Mouse (Mus musculus): Measurements from ENCODE around the gene Specc1. TPM values are rescaled to one million over a fixed set of nuclear protein-coding genes. Genes with fewer than 3 reads are reported as not detected.

Gene Specc1
- polyA plus RNA-seq, 1 experiment from 2014 or later = 17.1 TPM

DNA sequence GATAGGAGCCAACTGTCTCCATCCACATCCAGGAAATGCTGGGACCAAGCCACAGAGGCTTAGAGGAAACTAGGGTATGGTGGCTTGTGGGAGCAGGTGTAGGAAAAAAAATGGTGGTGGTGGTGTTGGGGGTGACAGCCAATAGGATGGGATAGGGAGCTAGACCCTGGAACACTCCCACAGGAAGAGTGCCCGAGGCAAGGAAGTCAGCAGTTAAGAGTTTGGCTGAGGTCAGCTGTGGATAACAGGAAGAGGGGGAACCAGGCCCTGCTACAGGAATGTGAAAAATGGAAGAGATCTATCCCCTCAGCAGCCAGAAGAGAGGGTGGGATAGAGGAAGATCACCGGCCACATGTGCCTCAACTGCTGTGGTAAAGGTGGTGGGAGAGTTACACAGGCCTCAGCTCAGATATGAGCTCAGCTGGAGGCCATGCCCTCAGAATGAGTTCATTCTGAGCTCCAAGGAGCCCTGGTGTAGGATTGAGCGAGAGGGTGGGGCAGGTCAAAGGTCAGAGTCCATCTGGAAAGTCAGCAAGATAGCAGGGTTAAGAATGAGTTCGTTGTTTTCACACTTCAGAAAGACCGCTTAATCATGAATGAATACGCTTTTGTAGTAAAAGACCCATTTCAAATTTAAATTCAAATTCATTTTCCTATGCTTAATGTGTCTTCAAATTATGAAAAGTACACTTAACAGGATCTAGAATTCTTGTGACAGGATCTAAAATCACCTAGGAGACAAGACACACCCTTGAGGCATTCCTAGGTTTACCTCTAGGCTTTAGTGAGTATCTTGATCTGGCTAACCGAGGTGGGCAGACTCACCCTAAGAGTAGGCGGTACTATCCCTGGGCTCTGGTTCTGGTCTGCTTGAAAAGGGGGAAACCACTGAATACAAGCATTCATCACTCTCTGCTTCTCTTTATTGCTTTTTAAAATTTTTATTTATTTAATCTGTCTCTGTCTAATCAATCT lies 94.1 kb downstream of the Specc1 start:
- WGBS (ENCODE audit: insufficient replicate concordance) = 47% methylated on average over 8 of the region's 8 CpGs
- H3K36me3 ChIP-seq (ENCODE audit: control insufficient read depth, insufficient read depth, low read length) = no peaks in the 10 kb centered on the region
- H3K27me3 ChIP-seq (ENCODE audit: control insufficient read depth, insufficient read depth, low read length) = no peaks in the 10 kb centered on the region
- no peak overlapping the region for H3K27ac ChIP-seq (ENCODE audit: low read depth, low read length)
- H3K9ac ChIP-seq (ENCODE audit: low read depth, low read length) = no peak overlapping the region
- H3K4me3 ChIP-seq (ENCODE audit: low read depth, low read length) = no peak overlapping the region
- ATAC-seq (replicated peaks; ENCODE audit: insufficient number of reproducible peaks, low FRiP score, low TSS enrichment) = no peak
- H3K9me3 ChIP-seq (replicated peaks; ENCODE audit: control insufficient read depth, low read length) = no peaks in the 10 kb centered on the region
- no peaks in the 10 kb centered on the region for H3K4me1 ChIP-seq (ENCODE audit: control insufficient read depth, insufficient read depth, low read length)
- no peak overlapping the region for H3K4me2 ChIP-seq

DNA sequence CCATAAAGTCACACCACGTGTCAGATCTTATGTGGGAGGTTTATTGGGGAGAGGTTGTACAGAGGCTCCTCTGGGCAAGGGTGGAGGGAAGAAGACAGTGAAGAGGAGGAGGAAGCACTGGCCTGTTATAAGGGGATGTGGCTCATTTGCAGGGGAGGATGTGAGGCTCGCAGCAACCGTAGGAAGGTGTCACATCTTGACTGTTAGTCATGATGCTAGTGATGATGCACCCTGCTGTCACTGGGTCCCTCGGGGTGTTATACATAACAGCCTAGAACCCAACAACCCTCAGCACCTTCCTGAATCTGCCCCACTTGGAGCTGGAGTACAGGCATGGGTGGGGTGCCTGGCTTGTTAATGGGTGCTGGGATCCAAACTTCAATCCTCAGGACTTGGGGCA lies 94.9 kb downstream of the Specc1 start:
- no peak for ATAC-seq (replicated peaks; ENCODE audit: insufficient number of reproducible peaks, low FRiP score, low TSS enrichment)
- Histone ChIP-seq H3K4me2 (no peak overlapping the region), H3K27me3 (ENCODE audit: control insufficient read depth, insufficient read depth, low read length) (no peaks in the 10 kb centered on the region), H3K9me3 (replicated peaks; ENCODE audit: control insufficient read depth, low read length) (no peaks in the 10 kb centered on the region), H3K36me3 (ENCODE audit: control insufficient read depth, insufficient read depth, low read length) (no peaks in the 10 kb centered on the region), H3K9ac (ENCODE audit: low read depth, low read length) (no peak overlapping the region), H3K4me3 (ENCODE audit: low read depth, low read length) (no peak overlapping the region), H3K4me1 (ENCODE audit: control insufficient read depth, insufficient read depth, low read length) (no peaks in the 10 kb centered on the region), H3K27ac (ENCODE audit: low read depth, low read length) (no peak overlapping the region)
- 75% methylated on average over 4 of the region's 4 CpGs for WGBS (ENCODE audit: insufficient replicate concordance)

DNA sequence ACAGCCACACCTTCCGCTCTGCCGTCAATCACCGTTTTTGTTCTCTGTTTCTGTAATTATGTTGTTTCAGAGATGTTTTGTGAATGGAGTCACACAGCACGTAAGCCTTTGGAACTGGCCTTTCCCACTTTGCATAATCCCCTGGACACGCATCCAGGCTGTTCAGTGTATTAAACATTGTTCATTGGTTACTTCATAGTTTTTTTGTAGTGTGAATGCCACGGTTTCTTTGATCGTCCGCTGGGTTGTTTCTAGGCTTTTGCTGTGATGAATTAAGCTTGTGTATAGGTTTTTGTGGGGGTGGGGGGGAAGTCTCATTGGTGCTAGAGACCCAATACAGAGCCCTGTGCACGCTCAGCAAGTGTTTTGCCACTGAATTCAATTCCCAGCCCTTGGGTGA lies 97.4 kb downstream of the Specc1 start:
- H3K27me3 ChIP-seq (ENCODE audit: control insufficient read depth, insufficient read depth, low read length) = no peaks in the 10 kb centered on the region
- ATAC-seq (replicated peaks; ENCODE audit: insufficient number of reproducible peaks, low FRiP score, low TSS enrichment) = no peak
- H3K9me3 ChIP-seq (replicated peaks; ENCODE audit: control insufficient read depth, low read length) = no peaks in the 10 kb centered on the region
- no peak overlapping the region for H3K4me3 ChIP-seq (ENCODE audit: low read depth, low read length)
- WGBS (ENCODE audit: insufficient replicate concordance) = 82% methylated on average over 9 of the region's 9 CpGs
- H3K4me1 ChIP-seq (ENCODE audit: control insufficient read depth, insufficient read depth, low read length) = no peaks in the 10 kb centered on the region
- H3K9ac ChIP-seq (ENCODE audit: low read depth, low read length) = no peak overlapping the region
- H3K4me2 ChIP-seq = no peak overlapping the region
- no peaks in the 10 kb centered on the region for H3K36me3 ChIP-seq (ENCODE audit: control insufficient read depth, insufficient read depth, low read length)
- H3K27ac ChIP-seq (ENCODE audit: low read depth, low read length) = no peak overlapping the region

DNA sequence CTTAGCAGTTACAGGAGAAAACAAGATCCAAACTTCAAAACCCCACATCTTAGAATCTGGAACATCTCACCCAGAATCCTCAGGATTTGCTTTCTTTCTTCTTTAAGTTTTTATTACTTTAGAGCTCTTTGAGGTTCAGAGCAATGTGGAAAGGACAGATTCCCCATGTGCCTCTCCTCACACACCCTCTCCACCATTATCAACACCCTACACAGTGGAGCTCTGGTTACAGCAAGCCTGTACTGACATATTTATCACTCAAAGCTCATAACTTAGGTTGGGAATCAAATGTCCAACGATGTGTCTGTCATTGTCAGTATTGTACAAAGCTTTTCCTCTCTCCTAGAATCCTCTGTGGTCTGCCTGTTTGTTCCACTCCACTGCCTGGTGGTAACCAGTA lies 108.0 kb downstream of the Specc1 start:
- Histone ChIP-seq H3K4me1 (ENCODE audit: control insufficient read depth, insufficient read depth, low read length) (peaks cover 7% of the 10 kb centered on the region; the same call in 1 of the 2 replicates), H3K27me3 (ENCODE audit: control insufficient read depth, insufficient read depth, low read length) (no peaks in the 10 kb centered on the region), H3K27ac (ENCODE audit: low read depth, low read length) (no peak overlapping the region), H3K9me3 (replicated peaks; ENCODE audit: control insufficient read depth, low read length) (no peaks in the 10 kb centered on the region), H3K4me3 (ENCODE audit: low read depth, low read length) (no peak overlapping the region), H3K36me3 (ENCODE audit: control insufficient read depth, insufficient read depth, low read length) (no peaks in the 10 kb centered on the region), H3K9ac (ENCODE audit: low read depth, low read length) (no peak overlapping the region), H3K4me2 (no peak overlapping the region)
- ATAC-seq (replicated peaks; ENCODE audit: insufficient number of reproducible peaks, low FRiP score, low TSS enrichment) = no peak
- WGBS (ENCODE audit: insufficient replicate concordance) = 31% methylated on average over 1 of the region's 1 CpGs

DNA sequence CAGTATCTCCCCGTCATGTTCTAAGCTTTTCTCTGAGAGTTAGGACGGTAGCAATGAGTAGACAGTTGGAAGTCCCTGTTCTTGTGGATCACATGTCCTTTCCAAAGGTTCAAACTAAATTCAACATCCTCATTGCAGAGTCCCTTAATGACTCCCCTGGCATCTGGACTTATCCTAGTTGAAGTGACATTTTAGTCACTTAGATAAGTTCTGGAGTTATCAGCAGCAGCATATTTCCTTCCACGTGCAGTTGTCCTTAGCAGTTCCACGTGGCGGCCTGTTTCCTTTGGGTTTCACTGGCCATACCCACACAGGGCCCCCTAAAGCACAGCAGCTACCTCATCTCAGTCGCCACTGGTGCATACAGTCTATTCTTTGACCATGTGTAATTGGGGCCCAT lies 109.1 kb downstream of the Specc1 start:
- no peak for ATAC-seq (replicated peaks; ENCODE audit: insufficient number of reproducible peaks, low FRiP score, low TSS enrichment)
- Histone ChIP-seq H3K9me3 (replicated peaks; ENCODE audit: control insufficient read depth, low read length) (no peaks in the 10 kb centered on the region), H3K27me3 (ENCODE audit: control insufficient read depth, insufficient read depth, low read length) (no peaks in the 10 kb centered on the region), H3K4me2 (no peak overlapping the region), H3K4me1 (ENCODE audit: control insufficient read depth, insufficient read depth, low read length) (peaks cover 7% of the 10 kb centered on the region; the same call in 1 of the 2 replicates), H3K36me3 (ENCODE audit: control insufficient read depth, insufficient read depth, low read length) (no peaks in the 10 kb centered on the region), H3K4me3 (ENCODE audit: low read depth, low read length) (no peak overlapping the region), H3K9ac (ENCODE audit: low read depth, low read length) (no peak overlapping the region), H3K27ac (ENCODE audit: low read depth, low read length) (no peak overlapping the region)
- WGBS (ENCODE audit: insufficient replicate concordance) = 38% methylated on average over 6 of the region's 6 CpGs

DNA sequence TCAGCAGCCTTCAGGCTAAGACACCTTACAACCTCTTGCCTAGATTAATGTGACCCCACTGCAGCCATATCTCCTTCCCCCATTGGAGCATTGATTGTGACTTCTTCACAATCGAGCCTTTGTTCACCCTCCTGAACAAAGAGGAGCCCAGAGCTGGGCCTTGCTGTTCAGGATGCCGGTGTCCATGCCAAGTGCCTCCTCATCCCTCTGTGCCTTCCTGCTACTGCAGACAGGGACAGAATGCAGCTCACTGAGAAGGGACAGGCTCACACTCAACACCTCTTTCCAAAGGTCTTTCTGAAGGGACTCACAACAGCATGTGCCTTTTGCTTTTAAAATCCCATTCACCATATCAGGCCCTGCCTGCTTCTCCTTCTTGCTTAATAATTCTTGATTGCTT lies 113.0 kb downstream of the Specc1 start:
- Histone ChIP-seq H3K27me3 (ENCODE audit: control insufficient read depth, insufficient read depth, low read length) (no peaks in the 10 kb centered on the region), H3K4me3 (ENCODE audit: low read depth, low read length) (no peak overlapping the region), H3K27ac (ENCODE audit: low read depth, low read length) (no peak overlapping the region), H3K9ac (ENCODE audit: low read depth, low read length) (no peak overlapping the region), H3K9me3 (replicated peaks; ENCODE audit: control insufficient read depth, low read length) (no peaks in the 10 kb centered on the region), H3K4me1 (ENCODE audit: control insufficient read depth, insufficient read depth, low read length) (peaks cover 7% of the 10 kb centered on the region; the same call in 1 of the 2 replicates), H3K36me3 (ENCODE audit: control insufficient read depth, insufficient read depth, low read length) (no peaks in the 10 kb centered on the region), H3K4me2 (no peak overlapping the region)
- WGBS (ENCODE audit: insufficient replicate concordance) = 49% methylated on average over 2 of the region's 2 CpGs
- ATAC-seq (replicated peaks; ENCODE audit: insufficient number of reproducible peaks, low FRiP score, low TSS enrichment) = no peak

DNA sequence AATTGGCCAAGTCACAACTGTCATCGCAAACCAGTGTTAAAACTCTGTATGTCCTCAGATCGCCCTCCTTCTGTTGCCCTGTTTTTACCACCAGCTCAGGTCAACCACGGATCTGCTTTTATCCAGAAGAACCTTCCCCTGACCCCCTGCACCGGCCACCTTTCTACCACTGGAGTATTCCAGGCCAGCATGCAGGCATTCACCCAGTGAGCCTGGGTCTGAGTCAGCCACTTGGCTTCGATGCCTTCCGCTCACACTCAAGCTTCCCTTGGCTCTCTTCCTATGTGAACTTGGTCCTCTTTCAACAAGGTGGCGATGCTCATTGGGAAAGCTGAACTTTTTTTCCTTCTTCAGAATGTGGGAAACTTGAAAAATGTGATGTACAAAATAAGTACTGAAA lies 113.6 kb downstream of the Specc1 start:
- Histone ChIP-seq H3K27ac (ENCODE audit: low read depth, low read length) (no peak overlapping the region), H3K4me3 (ENCODE audit: low read depth, low read length) (no peak overlapping the region)
- WGBS (ENCODE audit: insufficient replicate concordance) = 71% methylated on average over 7 of the region's 7 CpGs

DNA sequence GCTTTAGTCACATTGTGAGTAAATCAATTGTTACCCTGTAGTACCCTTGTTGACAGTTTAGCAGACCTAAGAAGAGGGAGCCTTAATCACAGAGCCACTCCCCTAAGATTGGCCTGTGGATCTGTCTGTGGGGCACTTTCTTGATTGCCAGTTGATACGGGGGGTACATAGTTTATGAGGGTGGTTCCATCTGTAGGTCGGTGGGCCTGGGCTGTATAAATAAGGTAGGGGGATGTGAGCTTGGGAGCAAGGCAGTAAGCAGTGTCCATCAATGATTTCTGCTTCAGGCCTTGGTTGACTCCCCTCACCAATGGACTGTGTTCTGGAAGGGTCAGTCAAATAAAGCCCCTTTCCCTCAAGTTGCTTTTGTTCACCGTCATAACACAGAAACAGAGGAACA lies 115.8 kb downstream of the Specc1 start:
- no peak overlapping the region for H3K9ac ChIP-seq (ENCODE audit: low read depth, low read length)
- H3K36me3 ChIP-seq (ENCODE audit: control insufficient read depth, insufficient read depth, low read length) = no peaks in the 10 kb centered on the region
- H3K4me1 ChIP-seq (ENCODE audit: control insufficient read depth, insufficient read depth, low read length) = 0 out of 2 replicates have a peak, but pooled peaks cover 4% of the 10 kb centered on the region
- H3K4me3 ChIP-seq (ENCODE audit: low read depth, low read length) = no peak overlapping the region
- WGBS (ENCODE audit: insufficient replicate concordance) = 66% methylated on average over 3 of the region's 3 CpGs
- H3K27ac ChIP-seq (ENCODE audit: low read depth, low read length) = no peak overlapping the region
- H3K4me2 ChIP-seq = no peak overlapping the region
- ATAC-seq (replicated peaks; ENCODE audit: insufficient number of reproducible peaks, low FRiP score, low TSS enrichment) = no peak
- H3K9me3 ChIP-seq (replicated peaks; ENCODE audit: control insufficient read depth, low read length) = no peaks in the 10 kb centered on the region
- H3K27me3 ChIP-seq (ENCODE audit: control insufficient read depth, insufficient read depth, low read length) = no peaks in the 10 kb centered on the region

More for the DNA sequence above, 113.6 kb downstream of the Specc1 start:
- Histone ChIP-seq H3K4me2 (no peak overlapping the region), H3K36me3 (ENCODE audit: control insufficient read depth, insufficient read depth, low read length) (no peaks in the 10 kb centered on the region), H3K27me3 (ENCODE audit: control insufficient read depth, insufficient read depth, low read length) (no peaks in the 10 kb centered on the region), H3K4me1 (ENCODE audit: control insufficient read depth, insufficient read depth, low read length) (peaks cover 7% of the 10 kb centered on the region; the same call in 1 of the 2 replicates), H3K9me3 (replicated peaks; ENCODE audit: control insufficient read depth, low read length) (no peaks in the 10 kb centered on the region), H3K9ac (ENCODE audit: low read depth, low read length) (no peak overlapping the region)
- ATAC-seq (replicated peaks; ENCODE audit: insufficient number of reproducible peaks, low FRiP score, low TSS enrichment) = no peak

Data from heart, embryonic 11.5 days (tissue).